Mouse (Mus musculus): ENCODE results near the gene Usp51. TPM values are rescaled to one million over a fixed set of nuclear protein-coding genes. Genes with fewer than 3 reads are reported as not detected.
"Not testable (repeated sequence)": the region's sequence is repeated elsewhere in the genome, so short reads cannot be mapped to it uniquely, and the experiment has no call there.

Gene Usp51
- polyA plus RNA-seq (2012; rRNA removed) = 0.12 and 0.17 TPM in 2 replicates
- 0.14 and 0.46 TPM in 2 replicates for polyA plus RNA-seq (2014; fragmentation: Nextera tagmentation; extraction: Ambion mirVana)

DNA sequence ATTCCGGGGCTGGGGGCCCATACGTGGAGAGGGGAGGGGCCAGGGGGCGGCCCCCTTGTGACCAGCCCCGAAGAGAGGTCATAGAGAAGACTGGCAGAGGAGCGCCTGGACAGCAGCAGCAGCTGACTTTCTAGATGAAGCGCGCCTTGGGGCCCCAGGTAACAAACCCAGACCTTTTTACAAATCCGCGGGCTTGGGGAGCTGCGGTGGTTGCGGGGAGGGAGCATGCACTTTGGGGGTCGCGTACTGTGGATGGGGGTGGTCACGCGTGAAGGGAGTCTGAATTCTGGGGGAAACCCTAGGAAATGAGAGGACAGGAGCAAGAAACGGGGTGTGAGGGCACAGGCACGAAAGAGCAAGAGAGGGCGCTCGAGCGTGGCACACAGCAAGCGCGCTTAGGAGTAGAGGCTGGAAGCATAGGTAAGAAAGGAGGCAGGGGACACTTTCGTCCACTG is at the start of gene Usp51:
TSS of gene Usp51 (plus strand) at position 83 of the 455 bp plus-strand sequence.
- no peaks in the 10 kb centered on the region for H3K4me1 ChIP-seq (replicated peaks; ENCODE audit: control insufficient read depth in 2 of 2, insufficient read depth in 2 of 2, low read length in 1 of 2)
- peak; percentile 59; the same call in 1 of the 2 replicates for ATAC-seq (ENCODE audit: insufficient read depth)
- H3K9ac ChIP-seq (replicated peaks) = peak within 1 kb of the TSS; percentile 23
- DNase-seq (ENCODE audit: low read depth in 3 of 3, low spot score in 3 of 3) = no peak
- no peak within 1 kb of the TSS for H3K27ac ChIP-seq
- no peaks in the 10 kb centered on the region for H3K27me3 ChIP-seq (ENCODE audit: control insufficient read depth, insufficient read depth, low read length)
- peak within 1 kb of the TSS; percentile 62 for H3K4me2 ChIP-seq (ENCODE audit: low read depth)
- no peaks in the 10 kb centered on the region for H3K9me3 ChIP-seq (ENCODE audit: control insufficient read depth, low read length)
- TF ChIP-seq CTCF (IDR thresholded peaks at IDR 0.05; ENCODE audit: low read depth) (peak; percentile 48), EP300 (IDR thresholded peaks at IDR 0.05; ENCODE audit: low read depth) (no peak)
- WGBS (ENCODE audit: insufficient replicate concordance) = 12% methylated on average over 23 of the region's 23 CpGs
- no peaks in the 10 kb centered on the region for H3K36me3 ChIP-seq (replicated peaks; ENCODE audit: control insufficient read depth, insufficient read depth, low read depth)
- peak within 1 kb of the TSS; percentile 54 to 71 for H3K4me3 ChIP-seq (ENCODE audit: insufficient read depth in 1 of 2, low read depth in 2 of 2, low read length in 2 of 2)

GRCm38 (mm10) chrX:152969606-152970005 is 36.7 kb upstream of the Usp51 start:
- H3K4me1 ChIP-seq (replicated peaks; ENCODE audit: control insufficient read depth in 2 of 2, insufficient read depth in 2 of 2, low read length in 1 of 2) = no peaks in the 10 kb centered on the region
- WGBS (ENCODE audit: insufficient replicate concordance) = 62% methylated on average over 6 of the region's 6 CpGs
- ATAC-seq (ENCODE audit: insufficient read depth) (no peak), DNase-seq (ENCODE audit: low read depth in 3 of 3, low spot score in 3 of 3) (no peak)
- TF ChIP-seq EP300 (IDR thresholded peaks at IDR 0.05; ENCODE audit: low read depth) (no peak), CTCF (IDR thresholded peaks at IDR 0.05; ENCODE audit: low read depth) (no peak)
- H3K4me2 ChIP-seq (ENCODE audit: low read depth) = no peak overlapping the region
- H3K9me3 ChIP-seq (ENCODE audit: control insufficient read depth, low read length) = no peaks in the 10 kb centered on the region
- no peak overlapping the region for H3K9ac ChIP-seq (replicated peaks)
- H3K27ac ChIP-seq = no peak overlapping the region
- H3K36me3 ChIP-seq (replicated peaks; ENCODE audit: control insufficient read depth, insufficient read depth, low read depth) = no peaks in the 10 kb centered on the region
- H3K4me3 ChIP-seq (ENCODE audit: insufficient read depth in 1 of 2, low read depth in 2 of 2, low read length in 2 of 2) = no peak overlapping the region
- H3K27me3 ChIP-seq (ENCODE audit: control insufficient read depth, insufficient read depth, low read length) = no peaks in the 10 kb centered on the region

GRCm38 (mm10) chrX:152973476-152974203 is 32.6 kb upstream of the Usp51 start:
- H3K4me1 ChIP-seq (replicated peaks; ENCODE audit: control insufficient read depth in 2 of 2, insufficient read depth in 2 of 2, low read length in 1 of 2); H3K27ac ChIP-seq; DNase-seq (ENCODE audit: low read depth in 3 of 3, low spot score in 3 of 3); H3K4me2 ChIP-seq (ENCODE audit: low read depth); H3K9ac ChIP-seq (replicated peaks); ATAC-seq (ENCODE audit: insufficient read depth); H3K27me3 ChIP-seq (ENCODE audit: control insufficient read depth, insufficient read depth, low read length); H3K4me3 ChIP-seq (ENCODE audit: insufficient read depth in 1 of 2, low read depth in 2 of 2, low read length in 2 of 2); H3K36me3 ChIP-seq (replicated peaks; ENCODE audit: control insufficient read depth, insufficient read depth, low read depth); H3K9me3 ChIP-seq (ENCODE audit: control insufficient read depth, low read length): not testable (repeated sequence)
- WGBS (ENCODE audit: insufficient replicate concordance) = 19% methylated on average over 4 of the region's 19 CpGs

GRCm38 (mm10) chrX:152974204-152974661 is 32.0 kb upstream of the Usp51 start:
- Histone ChIP-seq H3K4me3 (ENCODE audit: insufficient read depth in 1 of 2, low read depth in 2 of 2, low read length in 2 of 2) (no peak overlapping the region), H3K9me3 (ENCODE audit: control insufficient read depth, low read length) (no peaks in the 10 kb centered on the region), H3K27ac (no peak overlapping the region), H3K36me3 (replicated peaks; ENCODE audit: control insufficient read depth, insufficient read depth, low read depth) (no peaks in the 10 kb centered on the region), H3K4me2 (ENCODE audit: low read depth) (no peak overlapping the region), H3K9ac (replicated peaks) (no peak overlapping the region), H3K4me1 (replicated peaks; ENCODE audit: control insufficient read depth in 2 of 2, insufficient read depth in 2 of 2, low read length in 1 of 2) (no peaks in the 10 kb centered on the region), H3K27me3 (ENCODE audit: control insufficient read depth, insufficient read depth, low read length) (no peaks in the 10 kb centered on the region; the same call in 1 of the 2 replicates)
- ATAC-seq (ENCODE audit: insufficient read depth) = no peak
- TF ChIP-seq EP300 (IDR thresholded peaks at IDR 0.05; ENCODE audit: low read depth) = no peak
- TF ChIP-seq CTCF (IDR thresholded peaks at IDR 0.05; ENCODE audit: low read depth) = no peak
- 11% methylated on average over 10 of the region's 10 CpGs for WGBS (ENCODE audit: insufficient replicate concordance)
- no peak for DNase-seq (ENCODE audit: low read depth in 3 of 3, low spot score in 3 of 3)

DNA sequence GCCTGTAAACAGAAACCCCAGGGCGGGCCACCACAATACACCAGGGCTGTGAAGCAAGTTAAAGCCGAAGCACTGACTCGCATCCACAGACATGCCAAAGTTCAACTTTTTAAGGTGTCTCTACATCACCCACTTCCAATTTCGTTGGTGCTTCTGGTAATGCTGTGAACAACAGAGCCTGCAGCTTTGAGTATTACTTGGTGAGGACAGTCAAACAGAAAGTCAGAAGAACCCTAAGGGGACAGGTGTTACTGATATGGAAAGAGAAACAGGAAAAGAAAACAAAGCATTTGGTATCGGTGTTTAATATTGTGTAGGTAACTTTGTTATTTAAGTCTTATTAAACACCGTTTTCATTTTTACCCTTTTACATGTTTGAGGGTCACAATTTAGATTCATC is 29.7 kb upstream of the Usp51 start:
- no peak overlapping the region for H3K4me2 ChIP-seq (ENCODE audit: low read depth)
- H3K27ac ChIP-seq = no peak overlapping the region
- no peak for DNase-seq (ENCODE audit: low read depth in 3 of 3, low spot score in 3 of 3)
- no peaks in the 10 kb centered on the region for H3K9me3 ChIP-seq (ENCODE audit: control insufficient read depth, low read length)
- no peak for ATAC-seq (ENCODE audit: insufficient read depth)
- 71% methylated on average over 6 of the region's 6 CpGs for WGBS (ENCODE audit: insufficient replicate concordance)
- no peak overlapping the region for H3K9ac ChIP-seq (replicated peaks)
- no peaks in the 10 kb centered on the region; the same call in 1 of the 2 replicates for H3K27me3 ChIP-seq (ENCODE audit: control insufficient read depth, insufficient read depth, low read length)
- H3K4me3 ChIP-seq (ENCODE audit: insufficient read depth in 1 of 2, low read depth in 2 of 2, low read length in 2 of 2) = no peak overlapping the region
- no peaks in the 10 kb centered on the region for H3K36me3 ChIP-seq (replicated peaks; ENCODE audit: control insufficient read depth, insufficient read depth, low read depth)
- TF ChIP-seq CTCF (IDR thresholded peaks at IDR 0.05; ENCODE audit: low read depth) = no peak
- no peak for TF ChIP-seq EP300 (IDR thresholded peaks at IDR 0.05; ENCODE audit: low read depth)
- H3K4me1 ChIP-seq (replicated peaks; ENCODE audit: control insufficient read depth in 2 of 2, insufficient read depth in 2 of 2, low read length in 1 of 2) = no peaks in the 10 kb centered on the region
